Mouse (Mus musculus): ENCODE results near the gene Zbtb7a. TPM values are rescaled to one million over a fixed set of nuclear protein-coding genes. Genes with fewer than 3 reads are reported as not detected.
"Not testable (repeated sequence)": the region's sequence is repeated elsewhere in the genome, so short reads cannot be mapped to it uniquely, and the experiment has no call there.

Zbtb7a gene
- polyA plus RNA-seq, 1 experiment from 2014 or later, result 47.6 TPM

GRCm38 (mm10) chr10:81180946-81181345 is 45.9 kb downstream of the Zbtb7a start:
- Histone ChIP-seq H3K4me3 (replicated peaks) (no peak overlapping the region), H3K36me3 (replicated peaks) (peaks cover 75% of the 10 kb centered on the region)

GRCm38 (mm10) chr10:81181860-81182259 is 46.8 kb downstream of the Zbtb7a start:
- ATAC-seq (ENCODE audit: insufficient read depth); H3K4me3 ChIP-seq (replicated peaks): not testable (repeated sequence)
- peaks cover 80% of the 10 kb centered on the region for H3K36me3 ChIP-seq (replicated peaks)

More at GRCm38 (mm10) chr10:81180946-81181345, 45.9 kb downstream of the Zbtb7a start:
- no peak overlapping the region for H3K4me2 ChIP-seq
- 90% methylated on average over 13 of the region's 13 CpGs for WGBS (ENCODE audit: insufficient replicate concordance)
- no peaks in the 10 kb centered on the region for H3K27me3 ChIP-seq
- ATAC-seq (ENCODE audit: insufficient read depth), result no peak
- H3K4me1 ChIP-seq (replicated peaks), result peaks cover 68% of the 10 kb centered on the region
- no peaks in the 10 kb centered on the region for H3K9me3 ChIP-seq (replicated peaks)
- H3K27ac ChIP-seq (replicated peaks), result 0 out of 2 replicates have a peak overlapping the region, but pooled peaks have one; percentile 29
- no peak overlapping the region for H3K9ac ChIP-seq

GRCm38 (mm10) chr10:81182336-81183333 is 47.6 kb downstream of the Zbtb7a start, which contains the start of gene Dapk3:
Gene Dapk3 (plus strand): TSS chr10:81183005.
- Histone ChIP-seq H3K4me2 (peak within 1 kb of the TSS; percentile 87), H3K36me3 (replicated peaks) (peaks cover 82% of the 10 kb centered on the region), H3K4me1 (replicated peaks) (peaks cover 62% of the 10 kb centered on the region), H3K9ac (peak within 1 kb of the TSS; percentile 65), H3K9me3 (replicated peaks) (no peaks in the 10 kb centered on the region), H3K4me3 (replicated peaks) (peak within 1 kb of the TSS; percentile 76), H3K27me3 (no peaks in the 10 kb centered on the region), H3K27ac (replicated peaks) (peak within 1 kb of the TSS; percentile 88)
- peak; percentile 92 for ATAC-seq (ENCODE audit: insufficient read depth)
- 4% methylated on average over 53 of the region's 53 CpGs for WGBS (ENCODE audit: insufficient replicate concordance)

More at GRCm38 (mm10) chr10:81181860-81182259, 46.8 kb downstream of the Zbtb7a start:
- not testable (repeated sequence) for H3K27me3 ChIP-seq; H3K9ac ChIP-seq; H3K9me3 ChIP-seq (replicated peaks)
- 0 out of 2 replicates have a peak overlapping the region, but pooled peaks have one; percentile 15 for H3K4me2 ChIP-seq
- peaks cover 65% of the 10 kb centered on the region for H3K4me1 ChIP-seq (replicated peaks)
- whole genome bisulfite sequencing (ENCODE audit: insufficient replicate concordance), result 82% methylated on average over 12 of the region's 12 CpGs
- H3K27ac ChIP-seq (replicated peaks), result 0 out of 2 replicates have a peak overlapping the region, but pooled peaks have one; percentile 14

GRCm38 (mm10) chr10:81183805-81184204 is 48.8 kb downstream of the Zbtb7a start, which contains the start of gene 4930442H23Rik:
Gene 4930442H23Rik (minus strand): TSS chr10:81183849.
- Histone ChIP-seq H3K4me1 (replicated peaks) (peaks cover 50% of the 10 kb centered on the region), H3K9ac (peak within 1 kb of the TSS; percentile 65), H3K9me3 (replicated peaks) (no peaks in the 10 kb centered on the region), H3K27me3 (no peaks in the 10 kb centered on the region), H3K27ac (replicated peaks) (peak within 1 kb of the TSS; percentile 88), H3K4me2 (peak within 1 kb of the TSS; percentile 87), H3K4me3 (replicated peaks) (peak within 1 kb of the TSS; percentile 76), H3K36me3 (replicated peaks) (peaks cover 76% of the 10 kb centered on the region)
- WGBS (ENCODE audit: insufficient replicate concordance), result 62% methylated on average over 5 of the region's 5 CpGs
- ATAC-seq (ENCODE audit: insufficient read depth), result no peak

GRCm38 (mm10) chr10:81184765-81185164 is 49.7 kb downstream of the Zbtb7a start:
- no peak for ATAC-seq (ENCODE audit: insufficient read depth)
- H3K27ac ChIP-seq (replicated peaks), result no peak overlapping the region
- H3K4me2 ChIP-seq, result no peak overlapping the region

GRCm38 (mm10) chr10:81187161-81187560 is 52.1 kb downstream of the Zbtb7a start:
- ATAC-seq (ENCODE audit: insufficient read depth), result no peak
- no peak overlapping the region for H3K9ac ChIP-seq

More at GRCm38 (mm10) chr10:81184765-81185164, 49.7 kb downstream of the Zbtb7a start:
- Histone ChIP-seq H3K4me1 (replicated peaks) (peaks cover 43% of the 10 kb centered on the region), H3K27me3 (no peaks in the 10 kb centered on the region), H3K9ac (no peak overlapping the region), H3K9me3 (replicated peaks) (no peaks in the 10 kb centered on the region), H3K4me3 (replicated peaks) (no peak overlapping the region), H3K36me3 (replicated peaks) (peaks cover 71% of the 10 kb centered on the region)
- 55% methylated on average over 4 of the region's 4 CpGs for WGBS (ENCODE audit: insufficient replicate concordance)

GRCm38 (mm10) chr10:81189821-81190220 is 54.8 kb downstream of the Zbtb7a start:
- no peak for ATAC-seq (ENCODE audit: insufficient read depth)
- Histone ChIP-seq H3K9me3 (replicated peaks) (no peaks in the 10 kb centered on the region), H3K9ac (no peak overlapping the region), H3K27ac (replicated peaks) (no peak overlapping the region), H3K4me3 (replicated peaks) (no peak overlapping the region), H3K36me3 (replicated peaks) (peaks cover 49% of the 10 kb centered on the region), H3K4me2 (no peak overlapping the region), H3K27me3 (peaks cover 25% of the 10 kb centered on the region), H3K4me1 (replicated peaks) (peaks cover 49% of the 10 kb centered on the region)
- 80% methylated on average over 26 of the region's 26 CpGs for WGBS (ENCODE audit: insufficient replicate concordance)

More at GRCm38 (mm10) chr10:81187161-81187560, 52.1 kb downstream of the Zbtb7a start:
- Histone ChIP-seq H3K4me2 (no peak overlapping the region), H3K27ac (replicated peaks) (no peak overlapping the region), H3K36me3 (replicated peaks) (peaks cover 62% of the 10 kb centered on the region), H3K9me3 (replicated peaks) (no peaks in the 10 kb centered on the region), H3K4me3 (replicated peaks) (no peak overlapping the region), H3K27me3 (no peaks in the 10 kb centered on the region), H3K4me1 (replicated peaks) (peaks cover 45% of the 10 kb centered on the region)
- WGBS (ENCODE audit: insufficient replicate concordance), result 82% methylated on average over 9 of the region's 9 CpGs

- no peak overlapping the region for H3K27ac ChIP-seq (replicated peaks)
- H3K4me2 ChIP-seq, result no peak overlapping the region
- no peaks in the 10 kb centered on the region for H3K9me3 ChIP-seq (replicated peaks)
- peaks cover 43% of the 10 kb centered on the region for H3K36me3 ChIP-seq (replicated peaks)
- WGBS (ENCODE audit: insufficient replicate concordance), result 66% methylated on average over 31 of the region's 31 CpGs
- no peak overlapping the region for H3K9ac ChIP-seq
- ATAC-seq (ENCODE audit: insufficient read depth), result no peak
- no peak overlapping the region for H3K4me3 ChIP-seq (replicated peaks)
- peaks cover 49% of the 10 kb centered on the region for H3K4me1 ChIP-seq (replicated peaks)
- H3K27me3 ChIP-seq, result peaks cover 30% of the 10 kb centered on the region
Observed at GRCm38 (mm10) chr10:81190236-81190911, 55.4 kb downstream of the Zbtb7a start.

GRCm38 (mm10) chr10:81190912-81191321 is 55.9 kb downstream of the Zbtb7a start:
- peaks cover 38% of the 10 kb centered on the region for H3K36me3 ChIP-seq (replicated peaks)
- H3K4me2 ChIP-seq, result no peak overlapping the region
- H3K9me3 ChIP-seq (replicated peaks), result no peaks in the 10 kb centered on the region
- H3K27me3 ChIP-seq, result peaks cover 36% of the 10 kb centered on the region
- no peak overlapping the region for H3K9ac ChIP-seq
- H3K4me3 ChIP-seq (replicated peaks), result no peak overlapping the region
- peaks cover 49% of the 10 kb centered on the region for H3K4me1 ChIP-seq (replicated peaks)
- no peak for ATAC-seq (ENCODE audit: insufficient read depth)
- H3K27ac ChIP-seq (replicated peaks), result 0 out of 2 replicates have a peak overlapping the region, but pooled peaks have one; percentile 16
- 35% methylated on average over 6 of the region's 6 CpGs for WGBS (ENCODE audit: insufficient replicate concordance)

- Histone ChIP-seq H3K36me3 (replicated peaks) (peaks cover 36% of the 10 kb centered on the region), H3K9ac (no peak overlapping the region), H3K4me2 (peak overlapping the region; percentile 89), H3K4me1 (replicated peaks) (peaks cover 49% of the 10 kb centered on the region), H3K9me3 (replicated peaks) (no peaks in the 10 kb centered on the region), H3K27me3 (peaks cover 41% of the 10 kb centered on the region), H3K27ac (replicated peaks) (0 out of 2 replicates have a peak overlapping the region, but pooled peaks have one; percentile 16), H3K4me3 (replicated peaks) (no peak overlapping the region)
- 59% methylated on average over 18 of the region's 18 CpGs for WGBS (ENCODE audit: insufficient replicate concordance)
- no peak for ATAC-seq (ENCODE audit: insufficient read depth)
Observed at GRCm38 (mm10) chr10:81191342-81191982, 56.4 kb downstream of the Zbtb7a start.

Data from liver, embryonic 15.5 days (tissue).